In the genomic region with DNA sequence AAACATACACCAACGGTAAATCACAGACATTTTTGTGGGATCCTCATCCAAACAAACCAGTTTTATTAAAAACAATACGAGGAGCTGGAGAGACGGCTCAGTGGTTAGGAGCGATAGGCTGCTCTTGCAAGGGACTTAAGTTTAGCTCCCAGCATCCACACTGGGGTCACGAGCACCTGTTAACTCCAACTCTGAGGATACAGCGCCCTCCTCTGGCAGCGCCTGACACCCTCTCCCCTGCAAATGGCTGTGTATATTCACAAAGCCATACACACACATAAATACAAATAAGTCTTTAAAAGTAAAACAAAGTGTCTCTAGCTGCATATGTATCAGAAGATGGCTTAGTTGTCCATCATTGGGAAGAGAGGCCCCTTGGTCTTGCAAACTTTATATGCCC, we compare ENCODE assay signal across 12 mouse cellular contexts. TPM values are rescaled to one million over a fixed set of nuclear protein-coding genes. Genes with fewer than 3 reads are reported as not detected.
DNase-seq lines count a peak whose midpoint lies in the region; ATAC-seq and TF ChIP-seq lines count a peak whose summit lies in the region.
"Had no signal": no experiment of that assay in that cellular context is flagged by ENCODE, and none has a peak within 500 bp of the region (broad histone marks: within the 10 kb centered on the region; RNA-seq: fewer than 3 reads in every experiment).

No protein-coding gene starts in this region.

- no peak overlapping the region for H3K9ac ChIP-seq in lung, embryonic 14.5 days
- H3K9ac ChIP-seq: hindbrain, embryonic 13.5 days; stomach, embryonic 15.5 days had no signal

- H3K4me1 ChIP-seq in cerebellum, adult 2 months (ENCODE audit: control insufficient read depth, insufficient read depth, low read length) = no peaks in the 10 kb centered on the region
- H3K4me1 ChIP-seq in lung, embryonic 14.5 days (ENCODE audit: insufficient read depth) = no peaks in the 10 kb centered on the region

- H3K4me3 ChIP-seq in cerebellum, adult 2 months (replicated peaks; ENCODE audit: insufficient read depth, low read depth, low read length) = no peak overlapping the region
- no peak overlapping the region for H3K4me3 ChIP-seq in lung, embryonic 14.5 days (ENCODE audit: low read depth, low read length)
- H3K4me3 ChIP-seq: hindbrain, embryonic 13.5 days; stomach, embryonic 15.5 days had no signal

- H3K4me2 ChIP-seq in lung, embryonic 14.5 days = no peak overlapping the region
- H3K4me2 ChIP-seq: hindbrain, embryonic 13.5 days; stomach, embryonic 15.5 days had no signal

- ATAC-seq in lung, embryonic 14.5 days (ENCODE audit: insufficient read depth) = no peak

- no peaks in the 10 kb centered on the region for H3K9me3 ChIP-seq in lung, embryonic 14.5 days (ENCODE audit: low read depth, low read length)
- H3K9me3 ChIP-seq: hindbrain, embryonic 13.5 days; stomach, embryonic 15.5 days had no signal

- peak; percentile 21 to 23 for DNase-seq in cerebellum, postnatal 10 days
- no peak for DNase-seq in cerebellum, adult 2 months
- DNase-seq in lung, embryonic 14.5 days = no peak
- no peak for DNase-seq in lung, adult 18-20 months
- DNase-seq in ES-CJ7 (ENCODE audit: low read depth, low spot score) = peak; percentile 93
- peak; percentile 49 to 53 for DNase-seq in kidney, postnatal 4 days
- no peak for DNase-seq in natural killer cell, adult 2 months (ENCODE audit: low spot score in 2 of 2)
- no peak for DNase-seq in ovary, postnatal 10 days (ENCODE audit: low spot score)
- DNase-seq: cerebellum, adult 11-12 months; left cerebral cortex, postnatal 4 days had no signal

- no peaks in the 10 kb centered on the region for H3K27me3 ChIP-seq in cerebellum, adult 2 months (ENCODE audit: control insufficient read depth, insufficient read depth, low read length)
- no peaks in the 10 kb centered on the region for H3K27me3 ChIP-seq in lung, embryonic 14.5 days (ENCODE audit: insufficient read depth, low read length)
- H3K27me3 ChIP-seq: hindbrain, embryonic 13.5 days; stomach, embryonic 15.5 days had no signal

- no peak overlapping the region for H3K27ac ChIP-seq in cerebellum, adult 2 months (ENCODE audit: insufficient read depth, low read length)
- no peak overlapping the region for H3K27ac ChIP-seq in lung, embryonic 14.5 days (ENCODE audit: low read depth)
- H3K27ac ChIP-seq: hindbrain, embryonic 13.5 days; stomach, embryonic 15.5 days had no signal

- no peak for TF ChIP-seq POLR2A in cerebellum, adult 2 months (IDR thresholded peaks at IDR 0.05; ENCODE audit: borderline replicate concordance, insufficient read depth, low read length)

- H3K36me3 ChIP-seq in lung, embryonic 14.5 days (ENCODE audit: insufficient read depth) = no peaks in the 10 kb centered on the region
- H3K36me3 ChIP-seq: hindbrain, embryonic 13.5 days; stomach, embryonic 15.5 days had no signal

- 89% methylated on average over 7 of the region's 7 CpGs for WGBS in cerebellum, adult 2 months
- 67% methylated on average over 7 of the region's 7 CpGs for WGBS in lung, embryonic 14.5 days

- TF ChIP-seq CTCF in cerebellum, adult 2 months (IDR thresholded peaks at IDR 0.05; ENCODE audit: borderline replicate concordance, insufficient read depth, low read depth, low read length) = no peak
- TF ChIP-seq CTCF in lung, embryonic 14.5 days (IDR thresholded peaks at IDR 0.05; ENCODE audit: low read depth) = peak; percentile 27

RNA-seq across cellular contexts. Expression of a gene that starts 20.6 kb away (rescaled TPM):
- polyA plus RNA-seq in cerebellum, adult 2 months (2012; rRNA removed) = 0.05 and 0.15 TPM in 2 replicates
- not detected in 2 replicates for polyA plus RNA-seq in lung, embryonic 14.5 days (2014; fragmentation: Nextera tagmentation; extraction: Ambion mirVana)
- polyA plus RNA-seq: hindbrain, embryonic 13.5 days; stomach, embryonic 15.5 days had no signal

RNA-seq across cellular contexts. Expression of a gene that starts 25.9 kb away (rescaled TPM):
- not detected in 2 replicates for polyA plus RNA-seq in cerebellum, adult 2 months (2012; rRNA removed)
- polyA plus RNA-seq in lung, embryonic 14.5 days (2014; fragmentation: Nextera tagmentation; extraction: Ambion mirVana) = not detected in 2 replicates

Comparison
In these comparisons a context has a peak if more than half of its experiments do, and no peak if none do; other contexts are left out.
1. DNase-seq: peak in cerebellum, postnatal 10 days (2 of 2), ES-CJ7 (single experiment) and kidney, postnatal 4 days (2 of 2); none in cerebellum, adult 2 months (0 of 2), lung, embryonic 14.5 days (single experiment), lung, adult 18-20 months (0 of 2), natural killer cell, adult 2 months (0 of 2) and ovary, postnatal 10 days (single experiment).